Mouse (Mus musculus) hindbrain, embryonic 16.5 days (tissue): ENCODE data around the gene Nlrp4b. TPM values are rescaled to one million over a fixed set of nuclear protein-coding genes. Genes with fewer than 3 reads are reported as not detected.
"Not testable (repeated sequence)": the region's sequence is repeated elsewhere in the genome, so short reads cannot be mapped to it uniquely, and the experiment has no call there.

Source experiments
- ATAC-seq: fragments of 200-750 bp; cut with Nextera tagmentation; 2 replicates; pipeline ENCODE4 v1.8.0; 2017; ENCODE audit warnings: moderate TSS enrichment, moderate library complexity
- H3K27ac ChIP-seq: fragments of 300-500 bp; sonication (generic); 2 replicates; pipeline ENCODE4 v1.5.1; 2014; ENCODE audit warnings: low read depth, mild to moderate bottlenecking, control low read depth, low read length, moderate library complexity
- H3K27me3 ChIP-seq: fragments of 300-500 bp; sonication (generic); replicated peaks from 2 replicates; pipeline ENCODE4 v1.6.1; 2014; ENCODE audit warnings: low read length; ENCODE audit not compliant: control insufficient read depth, insufficient read depth
- H3K36me3 ChIP-seq: fragments of 300-500 bp; sonication (generic); 2 replicates; pipeline ENCODE4 v1.6.1; 2014; ENCODE audit warnings: mild to moderate bottlenecking, low read length, moderate library complexity, mixed read lengths; ENCODE audit not compliant: control insufficient read depth, insufficient read depth
- H3K4me1 ChIP-seq: fragments of 300-500 bp; sonication (generic); 2 replicates; pipeline ENCODE4 v1.6.1; 2014; ENCODE audit warnings: low read depth, low read length; ENCODE audit not compliant: control insufficient read depth, insufficient read depth
- H3K4me2 ChIP-seq: fragments of 300-500 bp; sonication (generic); 2 replicates; pipeline ENCODE4 v1.6.1; 2014; ENCODE audit warnings: mild to moderate bottlenecking, low read length, control low read depth, moderate library complexity
- H3K4me3 ChIP-seq: fragments of 300-500 bp; sonication (generic); 2 replicates; pipeline ENCODE4 v1.5.1; 2014; ENCODE audit warnings: mild to moderate bottlenecking, low read length, control low read depth, moderate library complexity
- H3K9ac ChIP-seq: fragments of 300-500 bp; sonication (generic); 2 replicates; pipeline ENCODE4 v1.6.1; 2014; ENCODE audit warnings: low read depth, mild to moderate bottlenecking, control low read depth, low read length, moderate library complexity
- H3K9me3 ChIP-seq: fragments of 300-500 bp; sonication (generic); 2 replicates; pipeline ENCODE4 v1.6.1; 2014; ENCODE audit warnings: mild to moderate bottlenecking, low read length, moderate library complexity; ENCODE audit not compliant: control insufficient read depth
- WGBS: fragments of 180-500 bp; shearing (Covaris S2); extraction: QIAGEN DNeasy Blood & Tissue Kit; methylation state at CpG from one replicate; pipeline ENCODE4 v1.1.7; 2014; 5-methylcytosine and 5-hydroxymethylcytosine counted together
- polyA plus RNA-seq: library from polyadenylated mRNA; unstranded; fragments of >200 nt; fragmentation: Nextera tagmentation; extraction: Ambion mirVana; gene quantifications from 2 replicates; pipeline ENCODE4 v1.2.1, GENCODE M21; 2015

Nlrp4b gene
- not detected in 2 replicates for polyA plus RNA-seq

GRCm38 (mm10) chr7:10687489-10687888 lies at the start of gene Nlrp4b:
Gene Nlrp4b (plus strand): TSS chr7:10687789.
- no peak for ATAC-seq
- Histone ChIP-seq H3K27ac (no peak within 1 kb of the TSS), H3K4me2 (no peak within 1 kb of the TSS), H3K4me1 (no peaks in the 10 kb centered on the region), H3K36me3 (no peaks in the 10 kb centered on the region), H3K9ac (no peak within 1 kb of the TSS), H3K4me3 (no peak within 1 kb of the TSS), H3K27me3 (no peaks in the 10 kb centered on the region), H3K9me3 (peaks cover 19% of the 10 kb centered on the region)
- 100% methylated on average over 1 of the region's 1 CpGs for WGBS

DNA sequence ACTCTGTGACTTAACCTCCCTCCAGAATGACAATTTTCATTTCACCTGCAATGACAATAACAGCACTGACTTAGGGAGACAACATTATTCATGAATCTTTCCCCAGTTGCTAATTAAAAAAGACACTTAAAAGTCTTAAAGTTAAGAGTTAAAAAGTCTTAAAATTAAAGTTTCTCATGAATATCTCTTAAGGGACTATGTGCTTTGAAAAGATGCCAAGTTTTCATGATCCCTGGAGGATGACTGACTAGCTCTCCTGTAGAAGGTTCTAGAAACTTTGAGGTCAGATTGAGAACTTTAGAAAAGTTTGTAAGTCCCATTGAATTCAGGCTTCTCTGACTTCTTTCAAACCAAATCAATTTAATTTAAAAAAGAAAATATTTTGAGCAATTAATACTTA lies 66.7 kb downstream of the Nlrp4b start, which contains the start of gene Vmn1r71:
Gene Vmn1r71 (minus strand): TSS at position 101 of the 400 bp plus-strand sequence.
- ATAC-seq, result no peak

GRCm38 (mm10) chr7:10757551-10757950 lies 70.0 kb downstream of the Nlrp4b start:
- not testable (repeated sequence) for H3K9ac ChIP-seq, ATAC-seq, H3K27ac ChIP-seq, H3K4me3 ChIP-seq, H3K4me1 ChIP-seq, H3K36me3 ChIP-seq, H3K27me3 ChIP-seq, H3K4me2 ChIP-seq
- peaks cover 14% of the 10 kb centered on the region for H3K9me3 ChIP-seq

More for the DNA sequence above, 66.7 kb downstream of the Nlrp4b start, which contains the start of gene Vmn1r71:
- H3K4me3 ChIP-seq, result no peak within 1 kb of the TSS
- H3K27ac ChIP-seq, result no peak within 1 kb of the TSS
- H3K9me3 ChIP-seq, result peaks cover 14% of the 10 kb centered on the region
- no peaks in the 10 kb centered on the region for H3K4me1 ChIP-seq
- no peak within 1 kb of the TSS for H3K4me2 ChIP-seq
- H3K27me3 ChIP-seq, result no peaks in the 10 kb centered on the region
- H3K36me3 ChIP-seq, result no peaks in the 10 kb centered on the region
- no peak within 1 kb of the TSS for H3K9ac ChIP-seq

Other genes with a start within 250 kb of the Nlrp4b start
- not detected in 2 replicates for gene Vmn1r67, start 244.5 kb upstream of the Nlrp4b start, polyA plus RNA-seq
- 26.8 and 34.4 TPM in 2 replicates for gene Zik1, start 192.4 kb upstream of the Nlrp4b start, polyA plus RNA-seq
- gene Vmn1r68, start 129.3 kb upstream of the Nlrp4b start, polyA plus RNA-seq, result not detected in 2 replicates
- not detected in 2 replicates for gene Vmn1r69, start 74.1 kb upstream of the Nlrp4b start, polyA plus RNA-seq
- not detected in 2 replicates for gene Vmn1r70, start 56.3 kb upstream of the Nlrp4b start, polyA plus RNA-seq
- gene Vmn1r71, start 66.6 kb downstream of the Nlrp4b start, polyA plus RNA-seq, result not detected in 2 replicates
- gene Zscan4b, start 217.3 kb downstream of the Nlrp4b start, polyA plus RNA-seq, result not detected in 2 replicates